Mouse (Mus musculus): ENCODE results near the gene Ccdc151.

Ccdc151 gene

DNA sequence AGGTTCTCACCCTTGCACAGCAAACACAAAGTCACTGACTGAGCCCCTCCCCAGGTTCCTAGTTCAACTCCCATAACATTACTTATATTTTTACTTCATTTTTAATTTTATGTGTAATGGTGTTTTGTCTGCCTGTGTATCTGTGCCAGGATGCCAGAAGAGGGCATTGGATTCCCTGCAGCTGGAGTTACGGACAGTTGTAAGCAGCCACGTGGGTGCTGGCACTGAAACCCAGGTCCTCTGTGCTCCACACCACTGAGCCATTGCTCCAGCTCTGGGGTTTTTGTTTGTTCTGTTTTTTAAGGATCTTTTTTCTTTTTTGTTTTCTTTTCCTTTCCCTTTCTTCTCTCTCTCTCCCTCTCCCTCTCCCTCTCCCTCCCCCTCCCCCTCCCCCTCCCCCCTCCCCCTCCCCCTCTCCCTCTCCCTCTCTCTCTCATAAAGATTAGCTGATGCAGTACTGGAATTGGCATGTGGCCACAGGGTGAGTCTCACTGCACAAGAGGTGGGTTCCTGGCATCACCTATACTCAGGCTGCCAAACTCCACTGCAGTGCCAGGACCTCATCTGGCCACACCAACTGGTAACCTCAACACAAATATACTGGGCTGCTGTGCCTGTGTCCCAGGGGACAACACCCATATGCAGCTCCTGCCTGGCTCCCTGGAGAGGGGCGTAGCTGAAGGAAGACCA lies 6.1 kb downstream of the Ccdc151 start:
- DNase-seq (ENCODE audit: low spot score), result no peak

GRCm38 (mm10) chr9:21992227-21992626 lies 10.2 kb downstream of the Ccdc151 start:
- no peak for DNase-seq (ENCODE audit: low spot score)

- peak; percentile 69 for DNase-seq (ENCODE audit: low spot score)
Measured at GRCm38 (mm10) chr9:21989230-21990110, 13.0 kb downstream of the Ccdc151 start, which contains the start of gene Rgl3. Rgl3 (minus strand) TSS chr9:21989446.

DNA sequence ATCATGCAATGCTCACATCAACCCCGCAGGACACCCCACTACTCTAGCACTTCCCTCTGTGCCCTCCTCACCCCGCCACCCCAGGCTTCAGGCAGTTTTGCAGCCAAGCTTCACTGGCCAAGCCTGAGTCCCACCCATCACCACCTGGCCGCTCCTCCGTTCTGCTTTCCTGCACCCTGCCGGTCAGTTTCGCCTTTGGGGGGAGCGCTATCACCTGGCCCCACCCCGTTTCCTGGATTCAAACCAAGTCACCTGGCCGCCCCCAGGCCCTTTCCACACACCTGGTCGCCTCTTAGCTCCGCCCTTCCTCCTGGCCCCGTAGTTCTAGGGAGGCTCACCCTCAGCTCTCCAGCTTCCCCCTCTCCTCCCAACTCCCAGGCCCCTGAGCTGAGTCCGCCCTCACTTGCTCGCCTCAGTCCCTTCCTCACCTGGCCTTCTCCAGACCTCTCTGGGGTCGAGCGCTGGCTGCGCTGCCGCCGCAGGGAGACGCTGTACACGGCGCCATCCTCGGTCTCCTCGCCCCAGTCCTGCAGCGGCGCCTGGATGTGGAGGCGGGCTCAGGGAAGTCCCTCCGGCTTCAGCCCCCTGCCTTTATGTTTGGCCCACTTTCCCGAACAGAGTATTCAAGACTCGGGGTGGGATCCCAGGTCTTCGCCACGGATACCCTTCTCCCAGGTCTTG lies 13.9 kb downstream of the Ccdc151 start:
- no peak for DNase-seq (ENCODE audit: low spot score)

GRCm38 (mm10) chr9:21987592-21988342 lies 14.7 kb downstream of the Ccdc151 start:
- DNase-seq (ENCODE audit: low spot score), result peak; percentile 62

DNA sequence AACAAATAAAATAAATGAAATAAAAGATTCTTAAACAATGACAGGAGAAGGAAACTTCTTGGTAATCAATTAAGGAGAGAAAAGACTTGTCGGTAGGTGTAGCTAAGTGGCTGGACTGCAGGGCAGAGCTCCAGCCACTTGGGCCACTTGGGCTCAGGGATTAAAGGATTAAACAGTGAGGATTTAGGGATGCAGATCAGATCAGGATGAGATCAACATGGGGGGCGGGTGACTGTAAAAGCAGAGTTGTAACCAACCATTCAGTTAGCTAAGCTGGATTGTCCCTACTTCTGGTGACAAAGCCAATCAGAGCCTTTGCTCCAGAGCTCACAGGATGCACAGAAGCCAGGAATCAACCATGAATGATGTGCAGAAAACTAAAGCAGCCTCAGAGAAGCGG lies 18.5 kb downstream of the Ccdc151 start:
- no peak for DNase-seq (ENCODE audit: low spot score)

GRCm38 (mm10) chr9:21978398-21979128 lies 23.9 kb downstream of the Ccdc151 start:
- DNase-seq (ENCODE audit: low spot score), result no peak

- peak; percentile 61 for DNase-seq (ENCODE audit: low spot score)
Measured at GRCm38 (mm10) chr9:21977972-21978371, 24.5 kb downstream of the Ccdc151 start.

DNA sequence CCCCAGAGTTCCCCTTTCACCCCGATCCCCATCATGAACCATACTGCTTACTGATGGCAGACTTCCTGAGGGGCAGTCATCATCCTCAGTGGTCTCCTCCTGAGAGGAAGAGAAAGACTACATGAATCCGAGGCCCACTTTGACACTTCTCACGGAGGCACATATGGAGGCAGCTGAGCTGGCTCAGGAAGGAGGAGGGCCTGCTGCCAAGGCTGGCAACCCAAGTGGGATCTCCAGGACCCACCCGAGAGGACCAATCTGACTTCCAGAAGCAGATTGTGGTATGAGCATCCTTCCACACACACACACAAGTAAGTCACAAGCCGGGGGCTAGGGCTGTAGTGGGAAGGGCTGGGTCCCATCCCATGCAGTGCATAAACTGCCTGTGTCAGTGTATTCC lies 25.1 kb downstream of the Ccdc151 start:
- no peak for DNase-seq (ENCODE audit: low spot score)

- DNase-seq (ENCODE audit: low spot score), result peak; percentile 53
Measured at GRCm38 (mm10) chr9:21976626-21977175, 25.7 kb downstream of the Ccdc151 start.

GRCm38 (mm10) chr9:21969304-21969703 lies 33.1 kb downstream of the Ccdc151 start:
- DNase-seq (ENCODE audit: low spot score), result no peak

DNA sequence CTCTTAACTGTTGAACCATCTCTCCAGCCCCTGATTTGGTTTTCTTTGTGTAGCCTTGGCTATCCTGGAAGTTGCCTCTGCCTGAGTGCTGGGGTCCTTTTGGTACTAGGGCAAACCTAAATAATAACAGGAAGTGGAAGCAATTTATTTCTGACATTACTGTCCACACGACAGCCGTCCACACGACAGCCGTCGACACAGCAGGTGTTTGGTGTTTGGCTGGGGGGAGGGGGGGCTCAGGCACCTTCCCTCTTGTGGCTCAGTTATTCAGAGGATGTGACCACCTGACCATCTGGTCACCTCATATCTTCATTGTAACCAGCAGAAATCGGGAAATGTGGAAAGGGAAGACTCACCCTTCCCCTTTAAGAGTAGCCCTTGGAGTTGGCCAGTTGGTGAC lies 33.6 kb downstream of the Ccdc151 start:
- DNase-seq (ENCODE audit: low spot score), result no peak

DNA sequence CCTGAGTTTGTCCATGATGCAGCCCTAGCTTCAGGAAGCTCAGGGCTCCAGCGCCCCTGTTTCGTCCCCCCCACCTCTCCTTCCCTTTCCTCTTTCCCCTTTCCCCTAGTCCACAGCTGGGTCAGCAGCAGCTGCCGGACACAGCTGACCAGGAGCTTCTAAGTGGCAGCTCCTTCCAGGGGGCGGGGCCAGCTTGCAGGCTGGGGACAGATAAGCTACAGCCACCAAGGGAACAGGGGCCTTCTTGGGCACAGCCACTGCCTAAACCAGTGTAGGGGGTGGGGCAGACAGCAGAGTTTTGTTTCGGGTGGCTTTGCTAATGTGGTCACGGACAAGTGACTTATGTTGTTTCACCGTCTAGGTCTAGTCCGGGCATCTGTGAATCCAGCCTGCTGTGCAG lies 39.0 kb downstream of the Ccdc151 start, which contains the start of gene Epor:
Gene Epor (minus strand): TSS at position 90 of the 400 bp plus-strand sequence.
- DNase-seq (ENCODE audit: low spot score), result peak; percentile 66

GRCm38 (mm10) chr9:21962416-21963059 lies 39.9 kb downstream of the Ccdc151 start:
- DNase-seq (ENCODE audit: low spot score), result peak; percentile 74

DNA sequence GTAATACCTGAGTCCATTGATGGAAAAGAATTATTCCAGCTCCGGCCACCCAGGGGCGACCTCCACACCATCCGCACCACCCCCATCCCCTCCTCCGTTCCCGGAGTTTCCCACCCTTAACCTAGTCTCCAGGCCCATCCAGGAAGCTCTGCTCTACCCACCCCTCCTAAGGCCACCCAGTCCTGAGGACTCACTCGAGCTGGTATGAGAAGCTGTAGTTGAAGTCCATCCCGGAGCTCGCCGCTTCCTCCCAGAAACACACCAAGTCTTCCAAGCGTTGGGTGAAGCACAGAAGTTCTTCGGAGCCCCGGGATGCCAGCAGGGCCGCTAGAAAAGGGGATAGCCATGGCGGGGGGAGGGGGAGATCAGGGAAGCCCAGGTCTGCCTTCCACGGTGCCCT lies 40.4 kb downstream of the Ccdc151 start:
- no peak for DNase-seq (ENCODE audit: low spot score)

DNA sequence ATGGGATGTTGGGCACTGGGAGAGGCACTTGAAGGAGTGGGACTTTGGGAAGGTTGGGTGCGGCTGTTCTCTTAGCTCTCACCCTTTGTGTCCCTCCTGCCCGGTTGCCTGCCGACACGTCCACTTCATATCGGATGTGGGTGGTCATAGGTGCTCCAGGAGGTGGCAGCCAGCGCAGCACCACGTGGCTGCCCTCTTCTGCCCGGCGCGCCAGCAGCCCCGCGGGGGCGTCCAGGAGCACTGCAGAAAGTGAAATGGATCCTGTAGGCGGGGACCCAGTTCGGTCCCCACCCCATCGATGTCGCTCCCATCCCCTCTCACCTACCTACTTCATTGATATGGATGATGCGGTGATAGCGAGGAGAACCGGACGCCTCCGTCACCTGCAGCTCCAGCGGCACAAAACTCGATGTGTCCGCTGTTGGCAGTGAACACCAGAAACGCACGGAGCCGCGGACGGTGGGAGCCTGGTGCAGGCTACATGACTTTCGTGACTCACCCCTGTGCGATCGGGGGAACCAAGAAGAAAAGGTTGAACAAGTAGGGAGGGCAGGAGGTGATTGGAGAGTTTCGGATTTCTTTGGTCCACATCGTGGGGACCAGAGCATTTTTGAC lies 41.0 kb downstream of the Ccdc151 start:
- no peak for DNase-seq (ENCODE audit: low spot score)

GRCm38 (mm10) chr9:21960558-21961208 lies 41.8 kb downstream of the Ccdc151 start:
- DNase-seq (ENCODE audit: low spot score), result no peak

- DNase-seq (ENCODE audit: low spot score), result no peak
Measured at GRCm38 (mm10) chr9:21960135-21960534, 42.3 kb downstream of the Ccdc151 start.

- DNase-seq (ENCODE audit: low spot score), result no peak
Measured at GRCm38 (mm10) chr9:21959244-21959643, 43.2 kb downstream of the Ccdc151 start.
